Mouse (Mus musculus): ENCODE data around the gene C8g. TPM values are rescaled to one million over a fixed set of nuclear protein-coding genes. Genes with fewer than 3 reads are reported as not detected.

Gene C8g
- polyA plus RNA-seq, 1 experiment: 1.8 TPM

DNA sequence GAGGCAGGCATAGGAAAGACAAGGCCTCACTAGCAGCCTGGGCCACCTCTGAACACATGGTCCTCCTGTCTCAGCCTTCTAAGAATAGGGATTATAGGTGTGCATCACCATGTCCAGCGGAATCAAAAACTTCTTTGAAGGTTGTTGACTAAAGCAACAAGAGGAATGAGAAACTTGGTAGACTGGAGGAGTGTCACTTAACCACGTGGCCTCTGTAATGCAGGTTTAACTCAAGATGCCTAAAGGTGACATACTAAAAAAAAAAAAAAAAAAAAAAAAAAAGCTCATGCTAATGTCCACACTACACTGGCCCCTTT lies 33.3 kb upstream of the C8g start:
- H3K4me1 ChIP-seq (ENCODE audit: control insufficient read depth, insufficient read depth, low read length): peaks cover 33% of the 10 kb centered on the region
- H3K27ac ChIP-seq (ENCODE audit: insufficient read depth, low read depth, low read length): peak overlapping the region; percentile 81
- no peak overlapping the region for H3K4me3 ChIP-seq (ENCODE audit: insufficient read depth, low read length)
- TF ChIP-seq POLR2A (IDR thresholded peaks at IDR 0.05; ENCODE audit: borderline replicate concordance, low read depth, low read length) (no peak), CTCF (IDR thresholded peaks at IDR 0.05; ENCODE audit: low read depth, low read length) (no peak)

GRCm38 (mm10) chr2:25534178-25534865 lies 32.8 kb upstream of the C8g start:
- peak overlapping the region; percentile 81 for H3K27ac ChIP-seq (ENCODE audit: insufficient read depth, low read depth, low read length)

DNA sequence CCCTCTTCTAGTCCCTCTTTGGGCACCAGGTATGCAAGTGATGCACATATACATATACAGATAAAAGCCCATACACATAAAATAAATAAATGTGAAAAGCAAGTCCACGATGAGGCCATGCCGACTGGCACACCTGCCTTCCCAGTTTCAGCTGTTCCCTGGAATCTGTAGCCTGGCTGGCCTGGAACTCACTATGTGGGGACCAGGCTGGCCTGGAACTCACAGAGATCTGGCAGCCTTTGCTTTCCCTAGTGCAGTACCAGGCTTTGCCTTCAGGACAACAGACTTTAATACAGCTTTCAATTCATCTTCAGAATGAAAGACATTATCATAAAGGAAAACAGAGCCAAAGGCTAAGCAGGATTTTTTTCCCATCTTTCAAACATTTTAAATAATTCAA lies 32.2 kb upstream of the C8g start:
- TF ChIP-seq CTCF (IDR thresholded peaks at IDR 0.05; ENCODE audit: low read depth, low read length): no peak
- TF ChIP-seq POLR2A (IDR thresholded peaks at IDR 0.05; ENCODE audit: borderline replicate concordance, low read depth, low read length): no peak
- Histone ChIP-seq H3K4me3 (ENCODE audit: insufficient read depth, low read length) (no peak overlapping the region), H3K4me1 (ENCODE audit: control insufficient read depth, insufficient read depth, low read length) (peaks cover 27% of the 10 kb centered on the region), H3K27ac (ENCODE audit: insufficient read depth, low read depth, low read length) (peak overlapping the region; percentile 74)

More at GRCm38 (mm10) chr2:25534178-25534865, 32.8 kb upstream of the C8g start:
- TF ChIP-seq CTCF (IDR thresholded peaks at IDR 0.05; ENCODE audit: low read depth, low read length): no peak
- TF ChIP-seq POLR2A (IDR thresholded peaks at IDR 0.05; ENCODE audit: borderline replicate concordance, low read depth, low read length): no peak
- Histone ChIP-seq H3K4me1 (ENCODE audit: control insufficient read depth, insufficient read depth, low read length) (peaks cover 28% of the 10 kb centered on the region), H3K4me3 (ENCODE audit: insufficient read depth, low read length) (no peak overlapping the region)

DNA sequence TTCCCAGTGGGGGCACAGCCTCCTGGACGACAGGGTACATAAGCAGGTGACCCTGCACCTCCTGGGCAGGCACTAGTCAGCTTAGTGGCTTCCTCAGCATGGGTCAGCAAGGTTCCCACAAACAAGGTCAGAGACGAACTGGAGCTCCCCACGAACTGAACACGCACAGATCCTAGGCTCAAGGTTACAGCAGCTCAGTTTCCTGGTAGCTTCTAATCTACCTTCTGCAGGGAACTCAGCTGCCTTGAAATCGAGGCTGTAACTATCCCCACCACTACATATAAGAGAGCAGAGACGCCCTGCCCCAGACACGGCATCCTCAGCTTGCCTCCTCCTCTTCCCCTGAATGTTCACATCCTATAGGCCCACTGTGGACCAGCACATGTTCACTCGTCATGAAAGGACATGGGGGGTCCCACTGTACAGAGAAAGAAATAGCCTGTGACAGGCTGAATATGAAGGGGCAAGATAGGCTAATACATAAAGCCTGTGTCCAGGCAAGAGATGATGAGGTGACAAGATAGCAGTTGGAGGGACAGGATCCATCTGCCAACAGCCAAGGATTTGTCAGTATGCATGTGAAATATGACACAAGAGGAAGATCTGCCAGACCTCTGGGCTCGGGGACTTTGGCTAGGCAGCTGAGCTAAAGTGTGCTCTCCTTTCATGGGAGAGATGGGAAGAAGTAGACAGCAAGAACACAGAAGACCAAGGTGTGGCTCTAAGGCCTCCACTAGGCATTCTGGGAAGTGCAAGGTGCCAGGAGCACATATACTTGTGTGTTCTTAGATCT lies 25.2 kb upstream of the C8g start:
- H3K4me1 ChIP-seq (ENCODE audit: control insufficient read depth, insufficient read depth, low read length): no peaks in the 10 kb centered on the region
- TF ChIP-seq CTCF (IDR thresholded peaks at IDR 0.05; ENCODE audit: low read depth, low read length) (no peak), POLR2A (IDR thresholded peaks at IDR 0.05; ENCODE audit: borderline replicate concordance, low read depth, low read length) (no peak)
- H3K27ac ChIP-seq (ENCODE audit: insufficient read depth, low read depth, low read length): no peak overlapping the region
- no peak overlapping the region for H3K4me3 ChIP-seq (ENCODE audit: insufficient read depth, low read length)

DNA sequence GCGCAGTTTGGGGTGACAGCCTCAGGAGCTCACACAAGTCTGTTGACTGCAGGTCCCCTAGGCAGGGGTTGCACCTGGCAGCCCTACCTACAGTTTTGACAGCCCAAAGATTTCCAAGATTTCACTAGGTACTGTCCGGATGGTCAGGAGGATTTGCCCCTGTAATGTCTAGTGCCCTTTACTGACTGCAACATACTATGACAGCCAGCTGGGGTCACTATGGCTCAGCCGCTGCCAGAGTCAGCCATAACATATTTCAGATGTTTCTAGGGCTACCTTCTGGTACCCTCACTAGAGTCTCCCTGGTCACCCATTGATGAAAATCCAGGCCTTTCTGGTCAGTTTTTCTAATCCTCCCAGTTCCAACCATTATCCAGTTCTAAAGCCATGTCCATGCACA lies 8.4 kb upstream of the C8g start:
- no peak overlapping the region for H3K27ac ChIP-seq (ENCODE audit: insufficient read depth, low read depth, low read length)
- no peak overlapping the region for H3K4me3 ChIP-seq (ENCODE audit: insufficient read depth, low read length)
- TF ChIP-seq CTCF (IDR thresholded peaks at IDR 0.05; ENCODE audit: low read depth, low read length): no peak
- TF ChIP-seq POLR2A (IDR thresholded peaks at IDR 0.05; ENCODE audit: borderline replicate concordance, low read depth, low read length): no peak
- H3K4me1 ChIP-seq (ENCODE audit: control insufficient read depth, insufficient read depth, low read length): no peaks in the 10 kb centered on the region

GRCm38 (mm10) chr2:25506964-25507363 lies 5.4 kb upstream of the C8g start:
- no peak for TF ChIP-seq POLR2A (IDR thresholded peaks at IDR 0.05; ENCODE audit: borderline replicate concordance, low read depth, low read length)
- no peak for TF ChIP-seq CTCF (IDR thresholded peaks at IDR 0.05; ENCODE audit: low read depth, low read length)
- peaks cover 7% of the 10 kb centered on the region for H3K4me1 ChIP-seq (ENCODE audit: control insufficient read depth, insufficient read depth, low read length)
- H3K27ac ChIP-seq (ENCODE audit: insufficient read depth, low read depth, low read length): no peak overlapping the region
- no peak overlapping the region for H3K4me3 ChIP-seq (ENCODE audit: insufficient read depth, low read length)

DNA sequence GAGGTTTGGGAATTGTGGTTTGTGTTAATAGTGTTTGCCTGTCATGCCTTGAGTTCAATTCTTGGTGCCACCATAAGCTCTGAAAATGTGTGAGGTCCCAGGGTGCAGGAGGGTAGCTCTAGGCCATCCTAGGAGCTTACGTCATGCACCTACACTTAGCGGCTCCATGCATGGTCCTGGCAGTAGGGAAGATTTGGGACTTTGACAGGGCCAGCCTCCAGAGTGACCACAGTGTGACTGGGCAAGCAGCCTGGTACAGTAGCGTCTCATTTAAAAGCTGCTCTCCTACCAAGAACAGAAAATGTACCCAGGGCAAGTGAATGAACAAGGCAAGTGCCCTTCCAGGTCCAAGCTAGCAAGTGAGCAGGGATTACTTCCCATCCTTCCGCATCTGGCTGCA lies 4.3 kb upstream of the C8g start:
- H3K27ac ChIP-seq (ENCODE audit: insufficient read depth, low read depth, low read length): no peak overlapping the region
- no peak overlapping the region for H3K4me3 ChIP-seq (ENCODE audit: insufficient read depth, low read length)
- H3K4me1 ChIP-seq (ENCODE audit: control insufficient read depth, insufficient read depth, low read length): peaks cover 10% of the 10 kb centered on the region
- TF ChIP-seq CTCF (IDR thresholded peaks at IDR 0.05; ENCODE audit: low read depth, low read length) (no peak), POLR2A (IDR thresholded peaks at IDR 0.05; ENCODE audit: borderline replicate concordance, low read depth, low read length) (no peak)

GRCm38 (mm10) chr2:25505000-25505399 lies 3.5 kb upstream of the C8g start:
- H3K4me1 ChIP-seq (ENCODE audit: control insufficient read depth, insufficient read depth, low read length): peaks cover 13% of the 10 kb centered on the region
- no peak overlapping the region for H3K27ac ChIP-seq (ENCODE audit: insufficient read depth, low read depth, low read length)
- H3K4me3 ChIP-seq (ENCODE audit: insufficient read depth, low read length): no peak overlapping the region
- TF ChIP-seq POLR2A (IDR thresholded peaks at IDR 0.05; ENCODE audit: borderline replicate concordance, low read depth, low read length) (no peak), CTCF (IDR thresholded peaks at IDR 0.05; ENCODE audit: low read depth, low read length) (no peak)

- TF ChIP-seq CTCF (IDR thresholded peaks at IDR 0.05; ENCODE audit: low read depth, low read length): no peak
- TF ChIP-seq POLR2A (IDR thresholded peaks at IDR 0.05; ENCODE audit: borderline replicate concordance, low read depth, low read length): no peak
- Histone ChIP-seq H3K4me1 (ENCODE audit: control insufficient read depth, insufficient read depth, low read length) (peaks cover 14% of the 10 kb centered on the region), H3K4me3 (ENCODE audit: insufficient read depth, low read length) (no peak overlapping the region), H3K27ac (ENCODE audit: insufficient read depth, low read depth, low read length) (no peak overlapping the region)
Observed at GRCm38 (mm10) chr2:25504538-25504937, 3.0 kb upstream of the C8g start.

DNA sequence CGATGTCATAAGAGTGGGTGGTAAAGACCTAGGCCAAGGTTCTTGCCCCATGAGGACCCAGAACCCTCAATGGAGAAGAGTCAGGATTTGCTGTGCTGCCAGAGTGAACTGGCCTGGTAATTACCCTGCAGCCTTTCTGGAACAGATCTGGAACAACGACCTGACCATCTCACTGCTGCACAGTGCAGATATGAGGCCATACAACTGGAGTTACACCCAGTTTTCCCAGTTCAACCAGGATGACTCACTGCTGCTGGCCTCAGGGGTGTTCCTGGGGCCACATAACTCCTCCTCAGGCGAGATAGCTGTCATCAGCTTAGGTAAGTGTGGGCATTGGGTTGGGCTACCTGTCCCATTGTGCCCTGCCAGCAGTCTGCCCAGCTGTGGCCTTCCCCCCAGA lies 1.2 kb upstream of the C8g start:
- Histone ChIP-seq H3K4me3 (ENCODE audit: insufficient read depth, low read length) (no peak overlapping the region), H3K4me1 (ENCODE audit: control insufficient read depth, insufficient read depth, low read length) (peaks cover 23% of the 10 kb centered on the region), H3K27ac (ENCODE audit: insufficient read depth, low read depth, low read length) (no peak overlapping the region)
- TF ChIP-seq POLR2A (IDR thresholded peaks at IDR 0.05; ENCODE audit: borderline replicate concordance, low read depth, low read length) (no peak), CTCF (IDR thresholded peaks at IDR 0.05; ENCODE audit: low read depth, low read length) (no peak)

Measured in bone marrow macrophage, adult 2 months (primary cell).